In genomic region chr16:17614740-17615139, GRCm38 (mm10) we compare ENCODE assay signal across 13 mouse cellular contexts. TPM values are rescaled to one million over a fixed set of nuclear protein-coding genes. Genes with fewer than 3 reads are reported as not detected.
DNase-seq lines count a peak whose midpoint lies in the region; ATAC-seq and TF ChIP-seq lines count a peak whose summit lies in the region.
"Not testable (repeated sequence)": the region's sequence is repeated elsewhere in the genome, so short reads cannot be mapped to it uniquely, and the experiment has no call there.
"Had no signal": no experiment of that assay in that cellular context is flagged by ENCODE, and none has a peak within 500 bp of the region (broad histone marks: within the 10 kb centered on the region; RNA-seq: fewer than 3 reads in every experiment).

No protein-coding gene starts in this region.

- not testable (repeated sequence) for H3K79me2 ChIP-seq in CH12.LX (replicated peaks; ENCODE audit: control insufficient read depth, extremely low read depth, insufficient read depth, poor library complexity, severe bottlenecking)

- in situ Hi-C loops in CH12.LX (cut with MboI; ENCODE audit: low pct_ligation_motif_present, low pct_unique_long_range_greater_than_20kb, low sequenced_read_pairs), result loop anchor here (5.0 kb wide), 1 partner anchor 57 kb away; no protein-coding TSS in a partner anchor

- not testable (repeated sequence) for H3K4me3 ChIP-seq in CH12.LX (replicated peaks in 1 of 3; ENCODE audit: low read depth in 2 of 3, low read length in 2 of 3, poor library complexity in 1 of 3); cerebellum, adult 2 months (replicated peaks; ENCODE audit: insufficient read depth, low read depth, low read length); heart, postnatal 0 days (ENCODE audit: low read depth, low read length); layer of hippocampus, adult 2 months; lung, postnatal 0 days (ENCODE audit: low read depth, low read length)

- dilution Hi-C loops in CH12.LX (cut with MboI; ENCODE audit: extremely low pct_ligation_motif_present, extremely low pct_unique_long_range_greater_than_20kb, low sequenced_read_pairs), result not testable (repeated sequence)

- not testable (repeated sequence) for H3K9me3 ChIP-seq in CH12.LX (replicated peaks; ENCODE audit: low read length); heart, postnatal 0 days (replicated peaks; ENCODE audit: control insufficient read depth, low read length); lung, postnatal 0 days (ENCODE audit: low read length)

- peak; percentile 41 for TF ChIP-seq RAD21 in CH12.LX (IDR thresholded peaks at IDR 0.05; ENCODE audit: low read depth, low read length)

- not testable (repeated sequence) for H3K9ac ChIP-seq in CH12.LX (ENCODE audit: insufficient read depth, low read depth); heart, postnatal 0 days (replicated peaks; ENCODE audit: low read depth, low read length); lung, postnatal 0 days (replicated peaks; ENCODE audit: low read depth)

- not testable (repeated sequence) for H3K27ac ChIP-seq in CH12.LX (ENCODE audit: insufficient read depth, low read depth); cerebellum, adult 2 months (ENCODE audit: insufficient read depth, low read length); heart, postnatal 0 days (ENCODE audit: low read depth); layer of hippocampus, adult 2 months; lung, postnatal 0 days (ENCODE audit: low read length)

- not testable (repeated sequence) for H3K27me3 ChIP-seq in CH12.LX (replicated peaks); cerebellum, adult 2 months (ENCODE audit: control insufficient read depth, insufficient read depth, low read length); heart, postnatal 0 days (ENCODE audit: control insufficient read depth, insufficient read depth, low read length); lung, postnatal 0 days (replicated peaks; ENCODE audit: insufficient read depth, low read length); splenic B cell, adult 2 months (ENCODE audit: control insufficient read depth, insufficient read depth, low read length, poor library complexity, severe bottlenecking)

- not testable (repeated sequence) for H3K36me3 ChIP-seq in CH12.LX (replicated peaks in 1 of 2; ENCODE audit: control insufficient read depth in 1 of 2, insufficient read depth in 1 of 2, low read length in 1 of 2); heart, postnatal 0 days (replicated peaks; ENCODE audit: control insufficient read depth, insufficient read depth, low read length); lung, postnatal 0 days (ENCODE audit: insufficient read depth, low read length); splenic B cell, adult 2 months (ENCODE audit: control insufficient read depth, insufficient read depth, low read length, poor library complexity, severe bottlenecking)

- 85% methylated on average over 6 of the region's 6 CpGs for WGBS in cerebellum, adult 2 months
- 81% methylated on average over 6 of the region's 6 CpGs for WGBS in heart, postnatal 0 days
- WGBS in lung, postnatal 0 days, result 92% methylated on average over 6 of the region's 6 CpGs

- H3K4me2 ChIP-seq in CH12.LX (ENCODE audit: insufficient read depth, low read depth, poor library complexity, severe bottlenecking); heart, postnatal 0 days (ENCODE audit: low read depth, low read length); lung, postnatal 0 days (replicated peaks; ENCODE audit: low read depth, low read length): not testable (repeated sequence)

- not testable (repeated sequence) for TF ChIP-seq EP300 in CH12.LX (IDR thresholded peaks at IDR 0.05; ENCODE audit: low read length); heart, postnatal 0 days (IDR thresholded peaks at IDR 0.05; ENCODE audit: low read depth); lung, postnatal 0 days (IDR thresholded peaks at IDR 0.05)

- TF ChIP-seq CTCF in CH12.LX (conservative IDR thresholded peaks at IDR 0.05 in 1 of 2, IDR thresholded peaks at IDR 0.05 in 1 of 2; ENCODE audit: low read depth in 2 of 2, low read length in 2 of 2), result peak; percentile 38 to 56
- TF ChIP-seq CTCF in cerebellum, adult 2 months (IDR thresholded peaks at IDR 0.05; ENCODE audit: borderline replicate concordance, insufficient read depth, low read depth, low read length), result peak; percentile 43; the same call in 1 of the 2 replicates
- peak; percentile 59 for TF ChIP-seq CTCF in heart, postnatal 0 days (IDR thresholded peaks at IDR 0.05; ENCODE audit: low read depth)
- TF ChIP-seq CTCF in layer of hippocampus, adult 2 months (conservative IDR thresholded peaks at IDR 0.05), result peak; percentile 81
- peak; percentile 65 for TF ChIP-seq CTCF in lung, postnatal 0 days (IDR thresholded peaks at IDR 0.05)

- TF ChIP-seq POLR2A in CH12.LX (IDR thresholded peaks at IDR 0.05; ENCODE audit: low read depth, low read length); cerebellum, adult 2 months (IDR thresholded peaks at IDR 0.05; ENCODE audit: borderline replicate concordance, insufficient read depth, low read length): not testable (repeated sequence)

- DNase-seq in CH12.LX (ENCODE audit: extremely low read depth) (peak; percentile 30), R1 (ENCODE audit: low read depth, low spot score) (peak; percentile 39)
- DNase-seq in cerebellum, adult 2 months; heart, postnatal 0 days (ENCODE audit: low spot score); layer of hippocampus, adult 2 months (ENCODE audit: low spot score in 2 of 2); lung, postnatal 0 days (ENCODE audit: low spot score): not testable (repeated sequence)
- DNase-seq in splenic B cell, adult 2 months (ENCODE audit: low read depth, low spot score), result peak; percentile 38

- not testable (repeated sequence) for ATAC-seq in heart, postnatal 0 days (ENCODE audit: insufficient read depth, low read depth); lung, postnatal 0 days

- not testable (repeated sequence) for H3K4me1 ChIP-seq in CH12.LX (ENCODE audit: control insufficient read depth in 1 of 2, insufficient read depth in 2 of 2); cerebellum, adult 2 months (ENCODE audit: control insufficient read depth, insufficient read depth, low read length); heart, postnatal 0 days (ENCODE audit: control insufficient read depth, insufficient read depth); lung, postnatal 0 days (ENCODE audit: insufficient read depth, low read depth, low read length)

RNA-seq across cellular contexts. Expression of gene Smpd4, which starts 4.4 kb away (rescaled TPM):
- 38.6 and 55.5 TPM in 2 replicates for total RNA-seq in CH12.LX (2012; rRNA removed)
- 55.5 and 65.9 TPM in 2 replicates for total RNA-seq in CH12.LX (2014; rRNA removed)
- 66.5 and 97.1 TPM in 2 replicates for polyA plus RNA-seq in CH12.LX (2012; ENCODE audit: insufficient read length, low read depth)
- polyA plus RNA-seq in cerebellum, adult 2 months (2012; rRNA removed), result 113 and 125 TPM in 2 replicates
- total RNA-seq in heart, postnatal 0 days (2014; rRNA removed; ENCODE audit: low replicate concordance), result 18.2 and 41.1 TPM in 2 replicates
- 10.1 and 10.3 TPM in 2 replicates for polyA plus RNA-seq in heart, postnatal 0 days (2015; fragmentation: Nextera tagmentation; extraction: Ambion mirVana)
- total RNA-seq in layer of hippocampus, adult 2 months (2021), result 10 to 100 TPM; 49.2 to 59.7 TPM
- polyA plus RNA-seq in lung, postnatal 0 days (2015; fragmentation: Nextera tagmentation; extraction: Ambion mirVana), result 7.9 and 8.8 TPM in 2 replicates

RNA-seq across cellular contexts. Expression of gene Ccdc74a, which starts 31.5 kb away (rescaled TPM):
- 0.42 TPM in 1 of 2 replicates, not detected in the other for total RNA-seq in CH12.LX (2012; rRNA removed)
- total RNA-seq in CH12.LX (2014; rRNA removed), result 0.45 TPM in 1 of 2 replicates, not detected in the other
- polyA plus RNA-seq in CH12.LX (2012; ENCODE audit: insufficient read length, low read depth), result 1.5 and 2.0 TPM in 2 replicates
- 112 and 123 TPM in 2 replicates for polyA plus RNA-seq in cerebellum, adult 2 months (2012; rRNA removed)
- 3.6 TPM in 1 of 2 replicates, not detected in the other for total RNA-seq in heart, postnatal 0 days (2014; rRNA removed; ENCODE audit: low replicate concordance)
- 1.5 and 2.5 TPM in 2 replicates for polyA plus RNA-seq in heart, postnatal 0 days (2015; fragmentation: Nextera tagmentation; extraction: Ambion mirVana)
- 10 to 100 TPM; 38.1 to 54.2 TPM for total RNA-seq in layer of hippocampus, adult 2 months (2021)
- 10.4 and 13.0 TPM in 2 replicates for polyA plus RNA-seq in lung, postnatal 0 days (2015; fragmentation: Nextera tagmentation; extraction: Ambion mirVana)
- total RNA-seq: hematopoietic stem cell, adult 5-6 weeks; monocyte, adult 5-6 weeks had no signal

RNA-seq across cellular contexts. Expression of gene Slc7a4, which starts 31.7 kb away (rescaled TPM):
- total RNA-seq in CH12.LX (2012; rRNA removed) (0.34 and 1.3 TPM in 2 replicates), CH12.LX (2014; rRNA removed) (not detected in 2 replicates)
- not detected in 2 replicates for polyA plus RNA-seq in CH12.LX (2012; ENCODE audit: insufficient read length, low read depth)
- 40.8 and 46.2 TPM in 2 replicates for polyA plus RNA-seq in cerebellum, adult 2 months (2012; rRNA removed)
- total RNA-seq in heart, postnatal 0 days (2014; rRNA removed; ENCODE audit: low replicate concordance), result 28.2 and 33.4 TPM in 2 replicates
- polyA plus RNA-seq in heart, postnatal 0 days (2015; fragmentation: Nextera tagmentation; extraction: Ambion mirVana), result 5.7 and 7.4 TPM in 2 replicates
- total RNA-seq in layer of hippocampus, adult 2 months (2021), result 100 to 1,000 TPM; 102 to 105 TPM
- polyA plus RNA-seq in lung, postnatal 0 days (2015; fragmentation: Nextera tagmentation; extraction: Ambion mirVana), result 12.2 and 14.5 TPM in 2 replicates
- total RNA-seq: monocyte, adult 5-6 weeks had no signal

RNA-seq across cellular contexts. Expression of gene P2rx6, which starts 53.1 kb away (rescaled TPM):
- total RNA-seq in CH12.LX (2012; rRNA removed) (not detected in 2 replicates), CH12.LX (2014; rRNA removed) (not detected in 2 replicates)
- polyA plus RNA-seq in CH12.LX (2012; ENCODE audit: insufficient read length, low read depth), result not detected in 2 replicates
- polyA plus RNA-seq in cerebellum, adult 2 months (2012; rRNA removed), result 4.8 and 6.5 TPM in 2 replicates
- 0.31 TPM in 1 of 2 replicates, not detected in the other for total RNA-seq in heart, postnatal 0 days (2014; rRNA removed; ENCODE audit: low replicate concordance)
- polyA plus RNA-seq in heart, postnatal 0 days (2015; fragmentation: Nextera tagmentation; extraction: Ambion mirVana), result 0.47 and 0.70 TPM in 2 replicates
- total RNA-seq in layer of hippocampus, adult 2 months (2021), result 1 to 10 TPM in 1 of 2 experiments, under 1 TPM in 1; 0.95 to 1.4 TPM
- polyA plus RNA-seq in lung, postnatal 0 days (2015; fragmentation: Nextera tagmentation; extraction: Ambion mirVana), result 3.3 and 3.6 TPM in 2 replicates
- total RNA-seq: monocyte, adult 5-6 weeks had no signal
- polyA plus RNA-seq: CD4-positive, CD25-positive, alpha-beta regulatory T cell, adult 4 months had no signal

RNA-seq across cellular contexts. Expression of gene Lrrc74b, which starts 53.7 kb away (rescaled TPM):
- total RNA-seq in CH12.LX (2012; rRNA removed) (not detected in 2 replicates), CH12.LX (2014; rRNA removed) (not detected in 2 replicates)
- 0.17 TPM in 1 of 2 replicates, not detected in the other for polyA plus RNA-seq in CH12.LX (2012; ENCODE audit: insufficient read length, low read depth)
- polyA plus RNA-seq in cerebellum, adult 2 months (2012; rRNA removed), result 0.36 and 0.89 TPM in 2 replicates
- total RNA-seq in heart, postnatal 0 days (2014; rRNA removed; ENCODE audit: low replicate concordance), result not detected in 2 replicates
- 0.10 and 0.44 TPM in 2 replicates for polyA plus RNA-seq in heart, postnatal 0 days (2015; fragmentation: Nextera tagmentation; extraction: Ambion mirVana)
- total RNA-seq in layer of hippocampus, adult 2 months (2021), result under 1 TPM; 0.36 to 0.56 TPM
- 5.3 and 7.7 TPM in 2 replicates for polyA plus RNA-seq in lung, postnatal 0 days (2015; fragmentation: Nextera tagmentation; extraction: Ambion mirVana)
- total RNA-seq: adrenal gland, postnatal 36 days; heart, adult 8-10 months; monocyte, adult 5-6 weeks had no signal
- polyA plus RNA-seq: CD4-positive, CD25-positive, alpha-beta regulatory T cell, adult 4 months; embryonic facial prominence, embryonic 13.5 days had no signal
